Comparison of ENCODE assay signal across 20 mouse cellular contexts in genomic region chr15:91327023-91327422, GRCm38 (mm10).
A peak's percentile ranks its signal among the peaks of the same experiment; 100 is the strongest.
DNase-seq lines count a peak whose midpoint lies in the region; ATAC-seq and TF ChIP-seq lines count a peak whose summit lies in the region.
"Had no signal": no experiment of that assay in that cellular context is flagged by ENCODE, and none has a peak within 500 bp of the region (broad histone marks: within the 10 kb centered on the region; RNA-seq: fewer than 3 reads in every experiment).

No protein-coding gene starts in this region.

- no peaks in the 10 kb centered on the region for H3K9me3 ChIP-seq in limb, embryonic 13.5 days
- H3K9me3 ChIP-seq: embryonic facial prominence, embryonic 15.5 days; forebrain, embryonic 10.5 days; heart, embryonic 15.5 days; hindbrain, embryonic 10.5 days had no signal

- WGBS in limb, embryonic 13.5 days, result 40% methylated on average over 4 of the region's 4 CpGs
- 95% methylated on average over 4 of the region's 4 CpGs for WGBS in thymus, adult 2 months

- no peaks in the 10 kb centered on the region for H3K36me3 ChIP-seq in limb, embryonic 13.5 days
- no peaks in the 10 kb centered on the region for H3K36me3 ChIP-seq in thymus, adult 2 months (ENCODE audit: control insufficient read depth, insufficient read depth, low read length)
- H3K36me3 ChIP-seq: embryonic facial prominence, embryonic 15.5 days; forebrain, embryonic 10.5 days; heart, embryonic 15.5 days; hindbrain, embryonic 10.5 days had no signal

- peak overlapping the region; percentile 65 for H3K27ac ChIP-seq in left cerebral cortex, adult 2 months
- H3K27ac ChIP-seq in limb, embryonic 13.5 days, result peak overlapping the region; percentile 17; the same call in 1 of the 2 replicates
- no peak overlapping the region for H3K27ac ChIP-seq in thymus, adult 2 months (ENCODE audit: control insufficient read depth, insufficient read depth, low read length)
- H3K27ac ChIP-seq: embryonic facial prominence, embryonic 15.5 days; forebrain, embryonic 10.5 days; heart, adult 2 months; heart, embryonic 15.5 days; hindbrain, embryonic 10.5 days; hindbrain, embryonic 14.5 days had no signal

- no peak for TF ChIP-seq CTCF in left cerebral cortex, adult 2 months (IDR thresholded peaks at IDR 0.05)
- TF ChIP-seq CTCF in thymus, adult 2 months (IDR thresholded peaks at IDR 0.05; ENCODE audit: borderline replicate concordance, control insufficient read depth, extremely low read depth, insufficient read depth, low read length, poor library complexity), result no peak

- H3K27me3 ChIP-seq in limb, embryonic 13.5 days, result no peaks in the 10 kb centered on the region
- H3K27me3 ChIP-seq in thymus, adult 2 months (ENCODE audit: control insufficient read depth, insufficient read depth, low read length), result no peaks in the 10 kb centered on the region
- H3K27me3 ChIP-seq: embryonic facial prominence, embryonic 15.5 days; heart, embryonic 15.5 days had no signal

- ATAC-seq in frontal cortex, adult (ENCODE audit: low TSS enrichment), result peak; percentile 95
- no peak for ATAC-seq in limb, embryonic 13.5 days (ENCODE audit: low FRiP score, low read depth)
- ATAC-seq: forebrain, embryonic 14.5 days had no signal

- no peak for DNase-seq in frontal cortex, postnatal 10 days (ENCODE audit: low spot score in 2 of 2)
- no peak for DNase-seq in left cerebral cortex, adult 2 months (ENCODE audit: extremely low spot score in 1 of 2, low spot score in 2 of 2)
- no peak for DNase-seq in left cerebral cortex, postnatal 4 days
- peak; percentile 80 for DNase-seq in brain, adult 2 months (ENCODE audit: low read depth, low spot score)
- DNase-seq in thymus, adult 2 months, result no peak
- DNase-seq: adrenal gland, postnatal 10 days; cerebellum, postnatal 10 days; embryo, embryonic 11 days; gastrocnemius, postnatal 14 days; heart, adult 2 months had no signal

- H3K9ac ChIP-seq in limb, embryonic 13.5 days, result no peak overlapping the region
- H3K9ac ChIP-seq: embryonic facial prominence, embryonic 15.5 days; heart, embryonic 15.5 days; hindbrain, embryonic 14.5 days had no signal

- H3K4me2 ChIP-seq in limb, embryonic 13.5 days (replicated peaks), result no peak overlapping the region
- H3K4me2 ChIP-seq: embryonic facial prominence, embryonic 15.5 days; heart, embryonic 11.5 days; heart, embryonic 15.5 days; hindbrain, embryonic 14.5 days had no signal

- no peak for TF ChIP-seq POLR2A in thymus, adult 2 months (IDR thresholded peaks at IDR 0.05; ENCODE audit: control insufficient read depth, extremely low read depth, insufficient read depth, low read length, poor library complexity)

- peaks cover 30% of the 10 kb centered on the region for H3K4me1 ChIP-seq in limb, embryonic 13.5 days
- no peaks in the 10 kb centered on the region for H3K4me1 ChIP-seq in thymus, adult 2 months (replicated peaks; ENCODE audit: control insufficient read depth, insufficient read depth, low read length)
- H3K4me1 ChIP-seq: heart, embryonic 15.5 days; hindbrain, embryonic 10.5 days had no signal

- intact Hi-C loops in left cerebral cortex, adult 2 months (cut with DNase I), result no loop called here
- intact Hi-C loops in left cerebral cortex, postnatal 4 days (cut with DNase I), result no loop called here

- H3K4me3 ChIP-seq in left cerebral cortex, adult 2 months, result no peak overlapping the region
- H3K4me3 ChIP-seq in limb, embryonic 13.5 days, result no peak overlapping the region
- no peak overlapping the region for H3K4me3 ChIP-seq in thymus, adult 2 months (ENCODE audit: control insufficient read depth, insufficient read depth, low read length)
- H3K4me3 ChIP-seq: embryonic facial prominence, embryonic 15.5 days; erythroblast, embryonic 14.5 days; forebrain, embryonic 10.5 days; heart, adult 2 months; heart, embryonic 15.5 days; hindbrain, embryonic 10.5 days had no signal
